Mouse (Mus musculus) neural tube, embryonic 13.5 days (tissue): Measurements from ENCODE around the gene Gm8127. TPM values are rescaled to one million over a fixed set of nuclear protein-coding genes. Genes with fewer than 3 reads are reported as not detected.
"Not testable (repeated sequence)": the region's sequence is repeated elsewhere in the genome, so short reads cannot be mapped to it uniquely, and the experiment has no call there.

Experiments
- ATAC-seq: fragments of 200-750 bp; cut with Nextera tagmentation; 2 replicates; pipeline ENCODE4 v1.8.0; 2017; ENCODE audit warnings: low read depth, mild to moderate bottlenecking, moderate TSS enrichment, moderate library complexity
- H3K27ac ChIP-seq: fragments of 300-500 bp; sonication (generic); replicated peaks from 2 replicates; pipeline ENCODE4 v1.5.1; 2015; ENCODE audit warnings: moderate library complexity, mild to moderate bottlenecking, inconsistent platforms
- H3K27me3 ChIP-seq: fragments of 300-500 bp; sonication (generic); 2 replicates; pipeline ENCODE4 v1.6.1; 2015; ENCODE audit warnings: mild to moderate bottlenecking, inconsistent platforms
- H3K36me3 ChIP-seq: fragments of 300-500 bp; sonication (generic); 2 replicates; pipeline ENCODE4 v1.6.1; 2015; ENCODE audit warnings: mild to moderate bottlenecking, inconsistent platforms
- H3K4me1 ChIP-seq: fragments of 300-500 bp; sonication (generic); replicated peaks from 2 replicates; pipeline ENCODE4 v1.6.1; 2015; ENCODE audit warnings: inconsistent platforms
- H3K4me2 ChIP-seq: fragments of 300-500 bp; sonication (generic); 2 replicates; pipeline ENCODE4 v1.6.1; 2015; ENCODE audit warnings: inconsistent platforms, mild to moderate bottlenecking, moderate library complexity
- H3K4me3 ChIP-seq: fragments of 300-500 bp; sonication (generic); 2 replicates; pipeline ENCODE4 v1.5.1; 2015; ENCODE audit warnings: mild to moderate bottlenecking, inconsistent platforms
- H3K9ac ChIP-seq: fragments of 300-500 bp; sonication (generic); 2 replicates; pipeline ENCODE4 v1.6.1; 2015; ENCODE audit warnings: moderate library complexity, mild to moderate bottlenecking, inconsistent platforms
- H3K9me3 ChIP-seq: fragments of 300-500 bp; sonication (generic); 2 replicates; pipeline ENCODE4 v1.6.1; 2016; ENCODE audit warnings: inconsistent platforms
- WGBS: fragments of 180-500 bp; shearing (Covaris S2); methylation state at CpG from one replicate; pipeline ENCODE4 v1.1.7; 2015; 5-methylcytosine and 5-hydroxymethylcytosine counted together
- polyA plus RNA-seq: library from polyadenylated mRNA; unstranded; fragments of >200 nt; fragmentation: Nextera tagmentation; extraction: Ambion mirVana; gene quantifications from 2 replicates; pipeline ENCODE4 v1.2.1, GENCODE M21; 2015

The Gm8127 gene
- polyA plus RNA-seq, 1 experiment from 2014 or later, result not detected

- H3K9ac ChIP-seq, H3K36me3 ChIP-seq, H3K27ac ChIP-seq, ATAC-seq, H3K9me3 ChIP-seq, H3K27me3 ChIP-seq, H3K4me2 ChIP-seq, H3K4me1 ChIP-seq, H3K4me3 ChIP-seq: not testable (repeated sequence)
- 83% methylated on average over 3 of the region's 3 CpGs for WGBS
These were observed 30.2 kb downstream of the Gm8127 start for GRCm38 (mm10) chr14:43263421-43263820.

- WGBS, result 84% methylated on average over 3 of the region's 4 CpGs
- H3K9me3 ChIP-seq, ATAC-seq, H3K4me1 ChIP-seq, H3K27ac ChIP-seq, H3K4me3 ChIP-seq, H3K27me3 ChIP-seq, H3K4me2 ChIP-seq, H3K36me3 ChIP-seq, H3K9ac ChIP-seq: not testable (repeated sequence)
These were observed 35.3 kb downstream of the Gm8127 start, which contains the start of gene Gm8126 for GRCm38 (mm10) chr14:43258349-43258748. Gene Gm8126 (plus strand): TSS chr14:43258649.

GRCm38 (mm10) chr14:43256511-43256910 lies 37.1 kb downstream of the Gm8127 start:
- not testable (repeated sequence) for H3K4me1 ChIP-seq, H3K4me3 ChIP-seq, H3K27me3 ChIP-seq, H3K27ac ChIP-seq, ATAC-seq, H3K36me3 ChIP-seq, H3K4me2 ChIP-seq, H3K9ac ChIP-seq, H3K9me3 ChIP-seq
- WGBS, result 84% methylated on average over 1 of the region's 1 CpGs

DNA sequence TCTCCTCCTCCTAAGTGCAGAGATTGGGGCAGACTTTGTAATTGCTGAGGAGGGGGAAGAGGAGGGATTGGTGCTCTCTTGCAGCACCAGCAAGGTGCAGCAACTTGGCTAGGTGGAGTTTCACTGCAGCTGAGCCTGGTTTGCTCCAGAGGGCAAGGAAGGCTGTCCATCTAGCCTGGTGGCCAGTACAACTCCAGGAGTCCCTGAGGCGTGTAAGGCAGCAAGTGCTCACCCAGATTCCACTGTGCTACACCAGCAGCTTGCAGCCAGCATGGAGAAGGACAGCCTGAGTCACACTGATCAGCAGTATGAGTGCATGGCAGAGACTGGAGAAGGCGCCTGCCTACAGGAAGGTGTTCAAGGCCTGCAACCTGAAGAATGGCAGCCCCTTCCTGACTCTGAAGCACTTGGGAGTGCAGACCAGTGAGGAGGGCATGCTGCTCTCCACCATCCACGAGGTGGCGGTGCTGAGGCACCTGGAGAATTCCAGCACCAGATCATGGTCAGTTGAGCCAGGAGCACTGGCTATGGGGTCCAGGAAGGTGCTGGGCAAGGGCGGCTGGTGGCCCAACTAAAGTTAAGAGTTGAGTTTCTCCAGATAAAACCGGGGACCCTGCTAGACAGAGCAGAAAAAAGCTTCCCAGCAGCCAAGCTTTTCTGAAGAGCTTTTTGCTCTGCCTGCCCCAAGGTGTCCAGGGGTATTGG lies 42.9 kb downstream of the Gm8127 start:
- H3K36me3 ChIP-seq, H3K4me2 ChIP-seq, H3K27ac ChIP-seq, ATAC-seq, H3K9ac ChIP-seq, H3K27me3 ChIP-seq, H3K4me3 ChIP-seq, H3K9me3 ChIP-seq, H3K4me1 ChIP-seq: not testable (repeated sequence)
- 36% methylated on average over 5 of the region's 6 CpGs for WGBS

DNA sequence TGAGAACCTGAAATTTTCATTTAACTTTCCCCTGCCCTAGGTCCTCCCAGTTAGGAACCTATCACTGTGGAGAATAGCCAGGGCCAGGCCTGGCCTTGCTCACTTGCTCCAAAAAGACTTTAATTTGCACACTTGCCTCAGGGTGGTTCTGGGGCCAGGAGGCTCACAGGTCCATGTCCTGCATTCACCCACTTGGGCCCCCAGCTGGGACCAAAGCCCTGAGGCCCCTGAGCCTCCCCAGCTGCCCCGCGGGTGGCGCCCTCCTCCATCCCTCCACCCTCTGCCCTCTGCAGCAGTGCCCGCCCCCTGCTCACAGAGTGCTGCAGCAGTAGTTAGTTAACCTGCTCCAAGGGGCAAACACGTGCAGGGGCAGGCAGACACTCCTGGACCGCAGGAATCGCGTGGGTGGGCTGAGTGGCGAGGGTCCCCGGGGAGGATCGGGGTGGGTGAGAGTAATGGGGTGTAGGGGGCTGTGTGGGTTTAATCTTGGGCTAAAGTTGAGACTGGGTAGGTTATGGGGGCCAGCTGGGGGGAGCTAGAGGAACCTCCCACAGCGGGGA lies 43.9 kb downstream of the Gm8127 start:
- H3K27ac ChIP-seq, ATAC-seq, H3K9ac ChIP-seq, H3K4me2 ChIP-seq, H3K9me3 ChIP-seq, H3K4me1 ChIP-seq, H3K27me3 ChIP-seq, H3K4me3 ChIP-seq, H3K36me3 ChIP-seq: not testable (repeated sequence)
- 23% methylated on average over 10 of the region's 12 CpGs for WGBS

Other genes with a start within 250 kb of the Gm8127 start
- not detected in 2 replicates for gene Gm8094, start 217.2 kb downstream of the Gm8127 start, polyA plus RNA-seq
- not detected in 2 replicates for gene Gm8104, start 193.2 kb downstream of the Gm8127 start, polyA plus RNA-seq
- gene Gm7233, start 114.0 kb downstream of the Gm8127 start, polyA plus RNA-seq, result not detected in 2 replicates
- gene Gm8122, start 58.5 kb downstream of the Gm8127 start, polyA plus RNA-seq, result not detected in 2 replicates
- gene Gm8126, start 35.2 kb downstream of the Gm8127 start, polyA plus RNA-seq, result not detected in 2 replicates
- gene Gm9732, start 18.8 kb downstream of the Gm8127 start, polyA plus RNA-seq, result 0.13 TPM in 1 of 2 replicates, not detected in the other
- gene 1700001F09Rik, start 54.0 kb upstream of the Gm8127 start, polyA plus RNA-seq, result not detected in 2 replicates
- not detected in 2 replicates for gene Gm8138, start 122.5 kb upstream of the Gm8127 start, polyA plus RNA-seq
- not detected in 2 replicates for gene Gm5799, start 249.7 kb upstream of the Gm8127 start, polyA plus RNA-seq